Comparison of ENCODE assay signal across 10 mouse cellular contexts in genomic region chr1:167932088-167932487, GRCm38 (mm10).
DNase-seq lines count a peak whose midpoint lies in the region; ATAC-seq and TF ChIP-seq lines count a peak whose summit lies in the region.
"Had no signal": no experiment of that assay in that cellular context is flagged by ENCODE, and none has a peak within 500 bp of the region (broad histone marks: within the 10 kb centered on the region; RNA-seq: fewer than 3 reads in every experiment).

No protein-coding gene starts in this region.

- peaks cover 10% of the 10 kb centered on the region; the same call in 1 of the 2 replicates for H3K27me3 ChIP-seq in kidney, postnatal 0 days (ENCODE audit: insufficient read depth, low read length)
- peaks cover 19% of the 10 kb centered on the region for H3K27me3 ChIP-seq in kidney, embryonic 14.5 days (ENCODE audit: control insufficient read depth, insufficient read depth, low read length)
- no peaks in the 10 kb centered on the region for H3K27me3 ChIP-seq in thymus, adult 2 months (ENCODE audit: control insufficient read depth, insufficient read depth, low read length)
- H3K27me3 ChIP-seq: hindbrain, embryonic 15.5 days had no signal

- H3K27ac ChIP-seq in kidney, postnatal 0 days = no peak overlapping the region
- no peak overlapping the region for H3K27ac ChIP-seq in kidney, embryonic 14.5 days (ENCODE audit: low read depth, low read length)
- no peak overlapping the region for H3K27ac ChIP-seq in thymus, adult 2 months (ENCODE audit: control insufficient read depth, insufficient read depth, low read length)
- H3K27ac ChIP-seq: hindbrain, embryonic 15.5 days had no signal

- TF ChIP-seq CTCF in kidney, postnatal 0 days (IDR thresholded peaks at IDR 0.05; ENCODE audit: low read depth) = peak; percentile 75
- TF ChIP-seq CTCF in thymus, adult 2 months (IDR thresholded peaks at IDR 0.05; ENCODE audit: borderline replicate concordance, control insufficient read depth, extremely low read depth, insufficient read depth, low read length, poor library complexity) = no peak

- no peak overlapping the region for H3K4me3 ChIP-seq in kidney, postnatal 0 days (replicated peaks; ENCODE audit: low read depth, low read length)
- no peak overlapping the region for H3K4me3 ChIP-seq in kidney, embryonic 14.5 days (ENCODE audit: low read length)
- H3K4me3 ChIP-seq in thymus, adult 2 months (ENCODE audit: control insufficient read depth, insufficient read depth, low read length) = no peak overlapping the region
- H3K4me3 ChIP-seq: hindbrain, embryonic 15.5 days; megakaryocyte, embryonic 14.5 days had no signal

- H3K4me1 ChIP-seq in kidney, postnatal 0 days (replicated peaks; ENCODE audit: insufficient read depth, low read length) = 0 out of 2 replicates have a peak, but pooled peaks cover 5% of the 10 kb centered on the region
- H3K4me1 ChIP-seq in kidney, embryonic 14.5 days (ENCODE audit: control insufficient read depth, insufficient read depth, low read length) = no peaks in the 10 kb centered on the region
- no peaks in the 10 kb centered on the region for H3K4me1 ChIP-seq in thymus, adult 2 months (replicated peaks; ENCODE audit: control insufficient read depth, insufficient read depth, low read length)

- DNase-seq in cerebellum, postnatal 10 days = peak; percentile 69 to 78
- no peak for DNase-seq in cerebellum, adult 11 months
- DNase-seq in kidney, postnatal 0 days (ENCODE audit: low spot score) = peak; percentile 76
- DNase-seq in ES-CJ7 (ENCODE audit: low read depth, low spot score) = peak; percentile 65
- DNase-seq in induced T-regulatory cell, adult 2 months (ENCODE audit: low read depth) = peak; percentile 1
- DNase-seq in thymus, adult 2 months = no peak
- DNase-seq in T-cell, adult 2 months (ENCODE audit: low spot score) = no peak

- no peak for TF ChIP-seq POLR2A in thymus, adult 2 months (IDR thresholded peaks at IDR 0.05; ENCODE audit: control insufficient read depth, extremely low read depth, insufficient read depth, low read length, poor library complexity)

- H3K9me3 ChIP-seq in kidney, postnatal 0 days (replicated peaks; ENCODE audit: low read length) = no peaks in the 10 kb centered on the region
- H3K9me3 ChIP-seq in kidney, embryonic 14.5 days (ENCODE audit: control insufficient read depth, low read length) = no peaks in the 10 kb centered on the region
- H3K9me3 ChIP-seq: hindbrain, embryonic 15.5 days had no signal

- ATAC-seq in kidney, postnatal 0 days (replicated peaks; ENCODE audit: low FRiP score, low read depth) = no peak
- no peak for ATAC-seq in kidney, embryonic 14.5 days (ENCODE audit: low FRiP score, low TSS enrichment)

- no peak overlapping the region for H3K9ac ChIP-seq in kidney, postnatal 0 days (ENCODE audit: low read depth, low read length)
- H3K9ac ChIP-seq in kidney, embryonic 14.5 days (ENCODE audit: low read depth, low read length) = no peak overlapping the region
- H3K9ac ChIP-seq: hindbrain, embryonic 15.5 days had no signal

- 34% methylated on average over 2 of the region's 2 CpGs for WGBS in kidney, postnatal 0 days
- WGBS in kidney, embryonic 14.5 days = 45% methylated on average over 2 of the region's 2 CpGs
- 43% methylated on average over 2 of the region's 2 CpGs for WGBS in thymus, adult 2 months

- no peaks in the 10 kb centered on the region for H3K36me3 ChIP-seq in kidney, postnatal 0 days (ENCODE audit: insufficient read depth, low read length)
- no peaks in the 10 kb centered on the region for H3K36me3 ChIP-seq in kidney, embryonic 14.5 days (ENCODE audit: control insufficient read depth, insufficient read depth, low read length)
- H3K36me3 ChIP-seq in thymus, adult 2 months (ENCODE audit: control insufficient read depth, insufficient read depth, low read length) = no peaks in the 10 kb centered on the region
- H3K36me3 ChIP-seq: hindbrain, embryonic 15.5 days had no signal

- H3K4me2 ChIP-seq in kidney, postnatal 0 days (ENCODE audit: low read length) = no peak overlapping the region
- H3K4me2 ChIP-seq in kidney, embryonic 14.5 days (replicated peaks; ENCODE audit: low read depth, low read length) = no peak overlapping the region
- H3K4me2 ChIP-seq: hindbrain, embryonic 15.5 days had no signal

Comparison
In these comparisons a context has a peak if more than half of its experiments do, and no peak if none do; other contexts are left out.
1. DNase-seq: peak in cerebellum, postnatal 10 days (2 of 2), kidney, postnatal 0 days (single experiment), ES-CJ7 (single experiment) and induced T-regulatory cell, adult 2 months (single experiment); none in cerebellum, adult 11 months (single experiment), thymus, adult 2 months (single experiment) and T-cell, adult 2 months (single experiment).